Mouse (Mus musculus) hindbrain, embryonic 16.5 days (tissue): ENCODE data around the gene Nmrk1. TPM values are rescaled to one million over a fixed set of nuclear protein-coding genes. Genes with fewer than 3 reads are reported as not detected.

Experiments
- ATAC-seq: fragments of 200-750 bp; cut with Nextera tagmentation; 2 replicates; pipeline ENCODE4 v1.8.0; 2017; ENCODE audit warnings: moderate TSS enrichment, moderate library complexity
- H3K27ac ChIP-seq: fragments of 300-500 bp; sonication (generic); 2 replicates; pipeline ENCODE4 v1.5.1; 2014; ENCODE audit warnings: low read depth, mild to moderate bottlenecking, control low read depth, low read length, moderate library complexity
- H3K27me3 ChIP-seq: fragments of 300-500 bp; sonication (generic); replicated peaks from 2 replicates; pipeline ENCODE4 v1.6.1; 2014; ENCODE audit warnings: low read length; ENCODE audit not compliant: control insufficient read depth, insufficient read depth
- H3K36me3 ChIP-seq: fragments of 300-500 bp; sonication (generic); 2 replicates; pipeline ENCODE4 v1.6.1; 2014; ENCODE audit warnings: mild to moderate bottlenecking, low read length, moderate library complexity, mixed read lengths; ENCODE audit not compliant: control insufficient read depth, insufficient read depth
- H3K4me1 ChIP-seq: fragments of 300-500 bp; sonication (generic); 2 replicates; pipeline ENCODE4 v1.6.1; 2014; ENCODE audit warnings: low read depth, low read length; ENCODE audit not compliant: control insufficient read depth, insufficient read depth
- H3K4me2 ChIP-seq: fragments of 300-500 bp; sonication (generic); 2 replicates; pipeline ENCODE4 v1.6.1; 2014; ENCODE audit warnings: mild to moderate bottlenecking, low read length, control low read depth, moderate library complexity
- H3K4me3 ChIP-seq: fragments of 300-500 bp; sonication (generic); 2 replicates; pipeline ENCODE4 v1.5.1; 2014; ENCODE audit warnings: mild to moderate bottlenecking, low read length, control low read depth, moderate library complexity
- H3K9ac ChIP-seq: fragments of 300-500 bp; sonication (generic); 2 replicates; pipeline ENCODE4 v1.6.1; 2014; ENCODE audit warnings: low read depth, mild to moderate bottlenecking, control low read depth, low read length, moderate library complexity
- H3K9me3 ChIP-seq: fragments of 300-500 bp; sonication (generic); 2 replicates; pipeline ENCODE4 v1.6.1; 2014; ENCODE audit warnings: mild to moderate bottlenecking, low read length, moderate library complexity; ENCODE audit not compliant: control insufficient read depth
- WGBS: fragments of 180-500 bp; shearing (Covaris S2); extraction: QIAGEN DNeasy Blood & Tissue Kit; methylation state at CpG from one replicate; pipeline ENCODE4 v1.1.7; 2014; 5-methylcytosine and 5-hydroxymethylcytosine counted together
- polyA plus RNA-seq: library from polyadenylated mRNA; unstranded; fragments of >200 nt; fragmentation: Nextera tagmentation; extraction: Ambion mirVana; gene quantifications from 2 replicates; pipeline ENCODE4 v1.2.1, GENCODE M21; 2015

Gene Nmrk1
- polyA plus RNA-seq, 1 experiment from 2014 or later: 10.1 TPM

DNA sequence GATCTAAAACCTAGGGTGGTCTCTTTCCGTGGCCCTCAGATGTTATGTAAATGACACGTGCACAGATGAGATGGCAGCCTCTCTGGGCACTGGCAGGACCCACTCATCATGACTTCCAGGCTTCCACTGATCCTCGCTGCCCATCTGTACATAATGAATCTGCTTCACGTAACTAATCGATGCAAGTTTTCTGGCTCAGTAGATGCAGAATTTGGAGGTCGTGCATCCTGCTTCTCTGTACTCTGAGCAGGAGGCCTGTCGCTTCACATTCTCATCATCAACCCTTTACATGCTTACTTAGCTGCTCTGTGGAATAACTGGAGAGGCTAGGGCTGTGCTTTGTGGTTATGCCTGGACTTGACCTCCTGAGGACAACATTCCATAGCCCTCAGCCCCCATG, 35.2 kb downstream of the Nmrk1 start:
- ATAC-seq: no peak
- H3K9ac ChIP-seq: no peak overlapping the region
- 79% methylated on average over 7 of the region's 7 CpGs for WGBS
- H3K4me1 ChIP-seq: peaks cover 5% of the 10 kb centered on the region
- H3K4me2 ChIP-seq: no peak overlapping the region
- H3K36me3 ChIP-seq: no peaks in the 10 kb centered on the region
- no peaks in the 10 kb centered on the region for H3K27me3 ChIP-seq
- no peak overlapping the region for H3K27ac ChIP-seq
- H3K4me3 ChIP-seq: no peak overlapping the region
- no peaks in the 10 kb centered on the region for H3K9me3 ChIP-seq

DNA sequence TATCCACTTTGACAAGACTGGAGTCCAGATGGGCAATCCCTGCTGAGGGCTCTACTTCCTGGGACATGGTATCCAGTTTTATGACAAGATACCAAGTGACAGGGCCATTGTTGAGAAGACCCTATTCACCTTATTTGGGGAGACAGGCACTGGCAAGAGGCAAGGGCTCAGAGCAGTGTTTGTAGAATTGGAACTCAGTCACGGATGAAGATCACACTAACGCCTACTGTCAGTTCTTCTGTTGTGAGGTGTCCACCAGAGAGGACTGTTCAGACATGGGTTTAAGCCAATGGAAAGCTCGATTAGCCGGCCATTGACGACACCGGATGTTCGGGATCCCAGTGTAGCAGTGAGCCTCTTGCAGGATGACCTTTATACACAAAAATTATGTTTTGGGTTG, 37.8 kb downstream of the Nmrk1 start:
- 91% methylated on average over 7 of the region's 7 CpGs for WGBS
- no peak overlapping the region for H3K27ac ChIP-seq
- no peaks in the 10 kb centered on the region for H3K27me3 ChIP-seq
- no peak overlapping the region for H3K9ac ChIP-seq
- H3K4me3 ChIP-seq: no peak overlapping the region
- H3K4me1 ChIP-seq: peaks cover 22% of the 10 kb centered on the region
- no peak overlapping the region; the same call in 1 of the 2 replicates for H3K4me2 ChIP-seq
- ATAC-seq: no peak
- H3K9me3 ChIP-seq: no peaks in the 10 kb centered on the region
- H3K36me3 ChIP-seq: no peaks in the 10 kb centered on the region

DNA sequence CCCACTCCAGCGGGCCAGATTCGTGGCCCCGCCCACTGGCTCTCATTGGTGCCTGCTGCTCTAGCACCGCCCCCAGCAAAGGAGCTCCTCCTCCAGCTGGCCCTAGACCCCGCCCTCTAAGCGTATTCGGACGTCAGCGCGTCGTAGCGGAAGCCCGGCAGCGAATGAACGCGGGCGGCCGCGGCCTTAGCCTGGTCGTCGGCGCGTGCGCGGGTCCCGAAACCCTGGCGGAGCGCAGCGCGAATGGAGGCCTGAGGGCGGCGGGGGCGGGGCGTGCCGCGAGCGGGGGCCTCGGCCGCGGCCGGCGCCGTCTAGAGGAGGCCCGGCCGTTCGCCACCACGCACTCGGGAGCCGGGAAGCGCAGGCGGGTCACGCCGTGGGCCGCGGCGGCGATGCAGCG, 38.9 kb downstream of the Nmrk1 start, which contains the start of gene Carnmt1:
Gene Carnmt1, plus strand, starts transcription at position 157 of the 400 bp plus-strand sequence.
- WGBS: under 1% methylated on average over 48 of the region's 58 CpGs
- no peaks in the 10 kb centered on the region for H3K9me3 ChIP-seq
- ATAC-seq: peak; percentile 98

DNA sequence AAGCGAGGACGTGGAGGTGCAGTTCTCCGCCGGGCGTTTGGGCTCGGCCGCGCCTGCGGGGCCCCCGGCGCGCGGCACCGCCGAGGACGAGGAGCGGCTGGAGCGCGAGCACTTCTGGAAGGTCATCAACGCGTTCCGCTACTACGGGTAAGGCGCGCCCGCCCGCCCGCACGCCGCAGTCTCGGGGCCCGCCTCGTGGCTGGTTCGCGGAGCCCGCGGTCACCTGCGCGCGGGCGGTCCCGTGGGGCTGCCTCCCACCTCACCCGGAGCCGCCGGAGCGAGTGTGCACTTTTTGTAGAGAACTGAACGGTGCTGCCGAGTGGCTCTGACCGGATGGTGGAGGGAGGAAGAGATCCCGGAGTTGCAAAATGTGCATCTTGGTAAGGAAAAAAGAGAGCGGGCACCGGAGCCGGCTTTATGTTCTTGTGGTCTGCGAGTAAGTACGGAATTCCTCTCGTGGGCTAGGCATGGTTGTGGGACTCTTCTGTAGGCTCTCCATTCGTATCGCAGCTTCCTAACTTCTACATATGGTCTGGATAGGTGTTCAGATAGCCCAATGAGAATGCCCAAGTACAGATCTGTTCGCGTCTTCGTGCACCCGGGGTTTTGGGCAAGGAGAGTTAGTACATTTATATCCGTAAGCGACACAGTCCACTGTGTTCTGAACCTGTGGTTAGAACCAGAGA, 39.4 kb downstream of the Nmrk1 start:
- no peaks in the 10 kb centered on the region for H3K9me3 ChIP-seq
- peak overlapping the region; percentile 72 for H3K4me2 ChIP-seq
- H3K27ac ChIP-seq: peak overlapping the region; percentile 85
- H3K36me3 ChIP-seq: no peaks in the 10 kb centered on the region
- ATAC-seq: peak; percentile 3; the same call in 1 of the 2 replicates
- H3K4me3 ChIP-seq: peak overlapping the region; percentile 89
- no peaks in the 10 kb centered on the region for H3K27me3 ChIP-seq
- peaks cover 22% of the 10 kb centered on the region for H3K4me1 ChIP-seq
- peak overlapping the region; percentile 86 for H3K9ac ChIP-seq
- WGBS: under 1% methylated on average over 34 of the region's 64 CpGs

More for the DNA sequence above, 38.9 kb downstream of the Nmrk1 start, which contains the start of gene Carnmt1:
- H3K27me3 ChIP-seq: no peaks in the 10 kb centered on the region
- peaks cover 22% of the 10 kb centered on the region for H3K4me1 ChIP-seq
- H3K4me2 ChIP-seq: peak within 1 kb of the TSS; percentile 72
- peak within 1 kb of the TSS; percentile 89 for H3K4me3 ChIP-seq
- H3K36me3 ChIP-seq: no peaks in the 10 kb centered on the region
- peak within 1 kb of the TSS; percentile 86 for H3K9ac ChIP-seq
- peak within 1 kb of the TSS; percentile 85 for H3K27ac ChIP-seq

DNA sequence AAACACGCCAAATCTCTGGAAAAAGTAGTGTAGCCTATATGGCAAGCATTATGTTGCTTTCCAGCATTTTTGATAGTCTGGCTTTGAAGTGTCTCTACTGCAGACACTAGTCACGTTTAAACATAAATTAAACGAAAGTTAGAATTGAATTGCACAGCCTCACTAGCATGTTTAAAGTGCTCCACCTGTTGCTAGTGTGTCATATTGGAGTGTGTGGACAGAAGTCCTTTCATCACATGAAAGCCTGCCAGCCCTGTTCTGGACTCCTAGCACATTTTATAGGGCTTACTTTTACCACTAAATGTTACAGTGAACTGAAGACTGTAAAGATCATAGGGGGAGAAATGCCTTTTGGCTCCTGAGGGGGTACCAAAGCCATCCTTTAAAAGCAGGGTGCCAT, 40.7 kb downstream of the Nmrk1 start:
- Histone ChIP-seq H3K27ac (no peak overlapping the region), H3K4me1 (peaks cover 22% of the 10 kb centered on the region), H3K36me3 (no peaks in the 10 kb centered on the region), H3K4me3 (peak overlapping the region; percentile 89), H3K9me3 (no peaks in the 10 kb centered on the region), H3K27me3 (no peaks in the 10 kb centered on the region), H3K4me2 (peak overlapping the region; percentile 72), H3K9ac (no peak overlapping the region)
- WGBS: 59% methylated on average over 3 of the region's 3 CpGs
- no peak for ATAC-seq

DNA sequence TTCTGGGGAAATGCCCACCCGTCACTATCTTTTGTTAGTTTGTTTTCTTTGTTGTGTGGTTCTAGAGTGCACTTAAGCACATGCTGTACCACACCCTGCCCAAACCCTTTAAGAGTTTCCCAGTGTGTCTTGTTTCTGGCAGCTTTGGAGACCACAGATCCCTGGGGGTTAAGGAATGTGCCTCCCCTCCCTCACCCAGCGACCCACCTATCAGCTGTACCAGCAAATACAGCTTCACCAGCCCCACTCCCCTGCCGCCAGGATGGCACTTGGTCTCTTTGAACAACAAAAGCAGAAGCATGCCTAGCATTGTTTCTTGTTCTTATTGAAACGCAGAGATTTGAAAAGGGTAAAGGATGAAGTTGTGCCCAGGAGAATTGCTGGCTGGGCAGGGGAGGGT, 41.4 kb downstream of the Nmrk1 start:
- Histone ChIP-seq H3K4me1 (peaks cover 22% of the 10 kb centered on the region), H3K9ac (peak overlapping the region; percentile 45; the same call in 1 of the 2 replicates), H3K27me3 (no peaks in the 10 kb centered on the region), H3K4me2 (peak overlapping the region; percentile 72), H3K27ac (no peak overlapping the region), H3K9me3 (no peaks in the 10 kb centered on the region), H3K4me3 (peak overlapping the region; percentile 89), H3K36me3 (no peaks in the 10 kb centered on the region)
- 12% methylated on average over 4 of the region's 4 CpGs for WGBS
- ATAC-seq: no peak

DNA sequence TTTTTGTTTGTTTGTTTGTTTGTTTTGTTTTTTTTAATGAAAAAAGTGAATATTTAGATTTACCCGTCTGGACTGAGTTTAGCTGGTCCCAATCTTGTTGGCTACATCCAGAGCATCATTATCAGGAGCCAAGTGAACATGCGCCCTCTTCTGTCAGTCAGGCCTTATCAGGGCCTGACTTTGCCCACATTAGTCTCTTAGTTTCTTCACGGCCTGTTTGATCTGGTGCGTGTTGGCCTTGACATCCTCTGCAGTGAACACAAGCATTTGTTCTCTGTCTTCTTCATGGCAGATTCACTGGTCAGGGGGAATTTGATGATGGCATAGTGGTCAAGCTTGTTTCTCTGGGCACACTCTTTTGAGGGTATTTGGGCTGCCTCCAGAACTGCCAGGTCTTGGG, 50.4 kb downstream of the Nmrk1 start:
- Histone ChIP-seq H3K4me1 (no peaks in the 10 kb centered on the region), H3K9ac (no peak overlapping the region), H3K4me2 (no peak overlapping the region), H3K9me3 (no peaks in the 10 kb centered on the region), H3K27ac (no peak overlapping the region), H3K4me3 (no peak overlapping the region), H3K27me3 (no peaks in the 10 kb centered on the region), H3K36me3 (peaks cover 7% of the 10 kb centered on the region)
- 81% methylated on average over 4 of the region's 4 CpGs for WGBS
- no peak for ATAC-seq

DNA sequence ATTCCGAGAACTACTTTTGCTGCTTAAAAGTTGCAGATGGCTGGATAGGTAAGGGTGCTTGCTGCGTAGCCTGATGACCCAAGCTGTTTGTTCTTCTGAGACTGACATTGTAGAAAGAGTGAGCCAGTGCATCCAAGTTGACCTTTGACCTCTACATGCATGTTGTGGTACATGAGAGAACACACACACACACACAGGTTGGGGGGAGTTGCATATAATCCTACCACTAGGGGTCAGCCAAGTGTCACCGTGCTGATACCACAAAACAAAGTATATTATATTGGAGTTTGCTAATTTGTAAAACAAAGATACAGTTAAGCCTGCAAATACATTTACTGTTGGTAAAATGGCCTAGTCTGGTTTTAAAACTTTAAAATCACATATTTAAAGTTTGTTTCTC, 55.8 kb downstream of the Nmrk1 start:
- no peak for ATAC-seq
- H3K27ac ChIP-seq: no peak overlapping the region

DNA sequence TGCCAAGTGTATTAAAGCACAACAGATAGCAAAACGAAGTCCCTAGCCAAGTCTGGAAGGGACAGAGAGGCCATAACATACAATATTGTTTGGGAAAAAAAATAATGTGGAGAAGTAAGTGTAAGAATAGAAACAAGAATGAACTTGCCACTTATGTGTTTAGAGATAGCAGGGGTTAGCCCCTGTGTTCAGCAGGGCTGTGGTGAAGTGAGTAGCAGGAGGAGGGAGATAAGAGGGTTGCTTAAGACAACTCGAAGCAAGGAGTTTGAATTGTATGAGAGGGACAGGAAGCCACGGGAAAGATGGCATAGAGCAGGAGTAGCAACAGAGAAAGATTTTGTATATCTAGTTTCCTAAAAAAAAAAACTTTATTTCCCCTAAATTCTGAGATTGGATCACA, 60.4 kb downstream of the Nmrk1 start:
- ATAC-seq: no peak

More for the DNA sequence above, 55.8 kb downstream of the Nmrk1 start:
- no peaks in the 10 kb centered on the region for H3K9me3 ChIP-seq
- H3K27me3 ChIP-seq: no peaks in the 10 kb centered on the region
- no peak overlapping the region for H3K4me2 ChIP-seq
- no peaks in the 10 kb centered on the region for H3K36me3 ChIP-seq
- no peaks in the 10 kb centered on the region for H3K4me1 ChIP-seq
- no peak overlapping the region for H3K4me3 ChIP-seq
- H3K9ac ChIP-seq: no peak overlapping the region
- WGBS: 77% methylated on average over 3 of the region's 3 CpGs

More for the DNA sequence above, 60.4 kb downstream of the Nmrk1 start:
- no peak overlapping the region for H3K27ac ChIP-seq
- no peaks in the 10 kb centered on the region for H3K27me3 ChIP-seq
- peaks cover 7% of the 10 kb centered on the region; the same call in 1 of the 2 replicates for H3K36me3 ChIP-seq
- 87% methylated on average over 3 of the region's 3 CpGs for WGBS
- H3K4me3 ChIP-seq: no peak overlapping the region
- no peaks in the 10 kb centered on the region for H3K4me1 ChIP-seq
- no peak overlapping the region for H3K9ac ChIP-seq
- H3K4me2 ChIP-seq: no peak overlapping the region
- no peaks in the 10 kb centered on the region for H3K9me3 ChIP-seq
